Mouse (Mus musculus) intestine, embryonic 14.5 days (tissue): ENCODE measurements around the gene Hist2h2ab. TPM values are rescaled to one million over a fixed set of nuclear protein-coding genes. Genes with fewer than 3 reads are reported as not detected.

ENCODE experiments used
- ATAC-seq: fragments of 200-750 bp; cut with Nextera tagmentation; replicated peaks from 2 replicates; pipeline ENCODE4 v1.8.0; 2017; ENCODE audit warnings: low read depth, moderate number of reproducible peaks, moderate TSS enrichment, moderate library complexity; ENCODE audit not compliant: low FRiP score, low TSS enrichment
- DNase-seq: peaks from one replicate; pipeline ENCODE4 v3.0.0-alpha.2; 2018; ENCODE audit warnings: low spot score
- H3K27ac ChIP-seq: fragments of 300-500 bp; sonication (generic); 2 replicates; pipeline ENCODE4 v1.5.1; 2014; ENCODE audit warnings: low read depth, mild to moderate bottlenecking, control low read depth
- H3K27me3 ChIP-seq: fragments of 300-500 bp; sonication (generic); replicated peaks from 2 replicates; pipeline ENCODE4 v1.6.1; 2014; ENCODE audit warnings: low read length, control low read depth; ENCODE audit not compliant: control insufficient read depth, insufficient read depth
- H3K36me3 ChIP-seq: fragments of 300-500 bp; sonication (generic); 2 replicates; pipeline ENCODE4 v1.6.1; 2014; ENCODE audit warnings: low read length, control low read depth; ENCODE audit not compliant: control insufficient read depth, insufficient read depth
- H3K4me1 ChIP-seq: fragments of 300-500 bp; sonication (generic); replicated peaks from 2 replicates; pipeline ENCODE4 v1.6.1; 2014; ENCODE audit warnings: low read length, control low read depth, mixed read lengths; ENCODE audit not compliant: control insufficient read depth, insufficient read depth
- H3K4me2 ChIP-seq: fragments of 300-500 bp; sonication (generic); 2 replicates; pipeline ENCODE4 v1.6.1; 2014; ENCODE audit warnings: low read length
- H3K4me3 ChIP-seq: fragments of 300-500 bp; sonication (generic); 2 replicates; pipeline ENCODE4 v1.5.1; 2014; ENCODE audit warnings: low read depth, low read length, control low read depth, mixed read lengths
- H3K9ac ChIP-seq: fragments of 300-500 bp; sonication (generic); 2 replicates; pipeline ENCODE4 v1.6.1; 2014; ENCODE audit warnings: mild to moderate bottlenecking, low read length
- H3K9me3 ChIP-seq: fragments of 300-500 bp; sonication (generic); 2 replicates; pipeline ENCODE4 v1.6.1; 2016; ENCODE audit warnings: low read length, control low read depth; ENCODE audit not compliant: control insufficient read depth
- WGBS: fragments of 180-500 bp; shearing (Covaris S2); extraction: QIAGEN DNeasy Blood & Tissue Kit; methylation state at CpG from one replicate; pipeline ENCODE4 v1.1.7; 2014; 5-methylcytosine and 5-hydroxymethylcytosine counted together
- polyA plus RNA-seq: library from polyadenylated mRNA; unstranded; fragments of >200 nt; fragmentation: Nextera tagmentation; extraction: Ambion mirVana; gene quantifications from 2 replicates; pipeline ENCODE4 v1.2.1, GENCODE M21; 2014

The Hist2h2ab gene
- polyA plus RNA-seq, 1 experiment from 2014 or later = 1.3 TPM

DNA sequence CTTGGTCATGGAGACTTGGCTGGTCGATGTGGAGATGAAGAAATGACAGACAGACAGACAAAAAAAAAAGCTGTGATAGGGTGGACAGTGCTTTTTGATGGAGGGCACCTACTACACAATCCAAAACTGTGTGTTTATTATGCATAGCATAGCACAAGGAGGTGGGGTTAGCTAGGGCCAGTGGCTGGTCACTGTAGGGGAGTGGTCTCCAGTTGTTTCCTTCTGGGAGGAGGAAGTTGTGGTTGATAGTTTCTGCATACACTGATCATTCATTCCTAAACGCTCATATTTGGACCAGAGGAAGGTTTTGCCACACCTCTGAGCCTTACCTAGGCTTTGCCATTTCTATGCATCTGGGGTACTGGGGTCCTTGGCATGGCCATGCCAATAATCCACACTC lies 10.7 kb downstream of the Hist2h2ab start:
- DNase-seq = no peak
- Histone ChIP-seq H3K27ac (no peak overlapping the region), H3K9me3 (no peaks in the 10 kb centered on the region), H3K4me2 (no peak overlapping the region), H3K4me3 (no peak overlapping the region), H3K27me3 (no peaks in the 10 kb centered on the region), H3K4me1 (no peaks in the 10 kb centered on the region), H3K36me3 (no peaks in the 10 kb centered on the region), H3K9ac (no peak overlapping the region)
- no peak for ATAC-seq
- 87% methylated on average over 2 of the region's 2 CpGs for WGBS

DNA sequence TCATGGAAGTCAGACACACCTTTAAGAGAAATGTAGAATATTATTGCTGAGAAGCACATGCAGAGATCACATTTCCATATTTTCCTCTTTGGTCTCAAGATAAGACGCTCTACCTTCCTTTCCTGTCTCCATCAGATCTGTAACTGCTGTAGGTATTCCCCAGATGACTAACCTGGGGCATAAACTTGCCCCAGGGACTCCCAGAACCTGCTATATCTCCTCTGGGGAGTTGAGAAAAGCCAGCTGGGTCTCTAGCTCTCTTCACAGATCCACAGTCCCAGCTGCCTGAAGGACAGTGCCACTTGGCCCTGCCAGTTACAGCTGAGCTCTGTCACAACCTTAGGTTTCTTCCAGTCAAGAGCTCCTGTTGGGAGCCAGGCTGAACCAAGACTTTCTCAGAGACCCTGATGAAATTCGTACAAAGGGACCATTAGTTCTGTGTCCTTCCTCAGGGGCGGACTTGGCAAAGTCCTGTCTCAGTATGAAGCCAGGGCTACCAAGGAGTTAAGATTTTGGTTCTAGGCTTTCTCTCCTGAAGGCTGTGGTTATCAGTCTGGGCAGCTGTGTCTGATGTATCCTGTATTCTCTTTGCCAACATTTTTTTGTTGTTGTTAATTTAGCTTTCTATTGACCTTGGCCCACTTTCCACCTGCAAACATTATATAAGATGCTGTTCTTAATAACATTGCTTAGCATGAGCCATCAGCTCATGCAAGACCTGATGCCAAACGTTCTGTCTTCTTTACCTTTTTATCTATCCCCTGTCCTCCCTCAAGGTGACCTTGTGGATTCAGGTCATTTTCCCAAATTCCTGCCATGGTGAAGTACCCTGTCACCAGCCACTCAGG lies 11.5 kb downstream of the Hist2h2ab start:
- Histone ChIP-seq H3K27ac (no peak overlapping the region), H3K4me2 (no peak overlapping the region), H3K9ac (no peak overlapping the region), H3K36me3 (no peaks in the 10 kb centered on the region), H3K9me3 (no peaks in the 10 kb centered on the region), H3K4me3 (no peak overlapping the region), H3K4me1 (no peaks in the 10 kb centered on the region), H3K27me3 (no peaks in the 10 kb centered on the region)
- ATAC-seq (no peak), DNase-seq (no peak)
- 71% methylated on average over 4 of the region's 4 CpGs for WGBS

DNA sequence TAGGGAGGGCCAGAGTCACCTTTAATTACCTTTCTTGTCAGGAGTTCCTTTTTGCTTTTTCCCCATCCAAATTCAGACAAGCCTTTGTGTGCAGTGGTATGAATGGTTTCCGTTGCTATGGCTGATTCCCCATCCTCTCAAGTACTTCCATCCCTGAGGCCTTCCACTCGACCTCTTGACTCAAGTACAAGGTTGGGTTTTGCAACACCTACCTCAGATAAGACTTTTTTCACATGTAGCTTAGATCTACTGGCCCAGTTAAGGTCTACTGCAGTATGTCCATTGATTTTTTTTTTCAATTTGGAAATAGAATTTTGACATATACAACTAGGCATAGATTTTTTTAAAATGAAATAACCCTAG lies 12.1 kb downstream of the Hist2h2ab start:
- Histone ChIP-seq H3K27ac (no peak overlapping the region), H3K4me3 (no peak overlapping the region), H3K9me3 (no peaks in the 10 kb centered on the region), H3K4me2 (no peak overlapping the region), H3K27me3 (no peaks in the 10 kb centered on the region), H3K9ac (no peak overlapping the region), H3K4me1 (no peaks in the 10 kb centered on the region), H3K36me3 (no peaks in the 10 kb centered on the region)
- 60% methylated on average over 2 of the region's 2 CpGs for whole genome bisulfite sequencing
- ATAC-seq (no peak), DNase-seq (no peak)

DNA sequence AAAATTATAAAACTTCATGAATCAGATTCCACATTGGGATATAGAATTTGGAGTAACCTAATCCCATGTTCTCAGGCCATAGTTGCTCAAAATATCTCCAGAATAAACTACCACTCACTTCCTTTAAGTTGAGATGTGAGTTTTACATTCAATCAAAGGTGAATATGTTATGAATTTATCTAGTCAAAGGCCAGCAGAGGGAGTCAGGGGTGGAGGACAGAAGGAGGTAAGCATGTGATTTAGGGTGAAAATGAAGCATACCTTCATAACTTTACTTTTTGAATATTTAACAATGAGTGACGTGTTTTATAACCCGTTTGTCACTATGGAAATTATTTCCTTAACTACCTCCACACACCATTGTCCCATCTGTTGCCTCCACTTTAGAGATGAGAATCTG lies 15.2 kb downstream of the Hist2h2ab start:
- Histone ChIP-seq H3K4me1 (peaks cover 7% of the 10 kb centered on the region; the same call in 1 of the 2 replicates), H3K36me3 (no peaks in the 10 kb centered on the region), H3K4me2 (no peak overlapping the region), H3K4me3 (no peak overlapping the region), H3K9me3 (no peaks in the 10 kb centered on the region), H3K9ac (no peak overlapping the region), H3K27me3 (no peaks in the 10 kb centered on the region), H3K27ac (no peak overlapping the region)
- WGBS = 81% methylated on average over 2 of the region's 2 CpGs
- no peak for DNase-seq
- no peak for ATAC-seq

DNA sequence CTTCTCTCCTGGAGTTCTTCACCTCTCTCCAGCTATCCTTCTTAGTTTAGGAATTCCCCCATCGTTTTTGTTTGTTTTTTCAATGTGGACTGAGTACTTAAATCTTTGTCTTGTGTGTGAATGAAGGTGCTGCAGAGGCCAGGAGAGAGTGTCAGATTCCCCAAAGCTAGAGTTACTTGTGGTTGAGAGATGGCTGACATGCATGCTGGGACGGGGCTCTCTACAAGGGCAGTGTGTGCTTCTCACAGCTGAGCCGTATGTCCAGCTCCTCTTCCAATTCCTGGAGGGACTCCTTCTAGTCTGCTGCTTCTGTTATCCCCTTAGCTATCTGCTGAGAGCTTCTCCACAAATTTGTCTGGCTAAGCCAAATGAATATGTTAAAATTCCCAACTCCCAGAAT lies 16.2 kb downstream of the Hist2h2ab start:
- ATAC-seq (no peak), DNase-seq (no peak)
- Histone ChIP-seq H3K4me3 (no peak overlapping the region), H3K9me3 (no peaks in the 10 kb centered on the region), H3K27me3 (no peaks in the 10 kb centered on the region), H3K36me3 (no peaks in the 10 kb centered on the region), H3K9ac (no peak overlapping the region), H3K4me2 (no peak overlapping the region), H3K4me1 (peaks cover 10% of the 10 kb centered on the region), H3K27ac (no peak overlapping the region)
- WGBS = 49% methylated on average over 3 of the region's 3 CpGs

DNA sequence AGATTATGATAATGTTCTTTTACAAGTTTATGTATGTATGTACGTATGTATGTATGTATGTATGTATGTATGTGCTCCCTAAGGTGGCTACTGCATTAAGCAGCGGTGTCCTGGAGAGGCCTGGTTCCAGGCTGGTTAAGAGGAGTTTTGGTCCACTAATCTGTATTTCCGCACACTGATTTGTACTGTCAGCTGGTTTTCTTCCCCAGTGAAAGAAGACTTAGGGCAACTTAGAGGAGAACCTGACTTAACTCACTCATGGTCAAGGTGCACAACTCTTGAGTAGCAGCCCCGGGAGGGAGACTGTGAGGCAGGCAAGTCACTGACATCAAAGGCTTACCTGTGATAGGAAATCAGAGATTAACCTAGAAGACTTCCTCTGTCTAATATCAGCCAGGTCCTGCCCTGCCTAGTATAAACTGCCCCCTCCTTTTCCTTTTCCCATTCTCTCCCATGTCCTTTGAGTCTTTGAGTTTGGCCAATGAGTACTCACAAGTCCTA lies 17.2 kb downstream of the Hist2h2ab start:
- Histone ChIP-seq H3K9ac (peak overlapping the region; percentile 89), H3K4me3 (peak overlapping the region; percentile 55), H3K4me2 (peak overlapping the region; percentile 58), H3K27me3 (no peaks in the 10 kb centered on the region), H3K36me3 (no peaks in the 10 kb centered on the region), H3K4me1 (peaks cover 11% of the 10 kb centered on the region), H3K27ac (peak overlapping the region; percentile 86; the same call in 1 of the 2 replicates), H3K9me3 (no peaks in the 10 kb centered on the region)
- 73% methylated on average over 4 of the region's 4 CpGs for WGBS
- DNase-seq = peak; percentile 58
- ATAC-seq = no peak

DNA sequence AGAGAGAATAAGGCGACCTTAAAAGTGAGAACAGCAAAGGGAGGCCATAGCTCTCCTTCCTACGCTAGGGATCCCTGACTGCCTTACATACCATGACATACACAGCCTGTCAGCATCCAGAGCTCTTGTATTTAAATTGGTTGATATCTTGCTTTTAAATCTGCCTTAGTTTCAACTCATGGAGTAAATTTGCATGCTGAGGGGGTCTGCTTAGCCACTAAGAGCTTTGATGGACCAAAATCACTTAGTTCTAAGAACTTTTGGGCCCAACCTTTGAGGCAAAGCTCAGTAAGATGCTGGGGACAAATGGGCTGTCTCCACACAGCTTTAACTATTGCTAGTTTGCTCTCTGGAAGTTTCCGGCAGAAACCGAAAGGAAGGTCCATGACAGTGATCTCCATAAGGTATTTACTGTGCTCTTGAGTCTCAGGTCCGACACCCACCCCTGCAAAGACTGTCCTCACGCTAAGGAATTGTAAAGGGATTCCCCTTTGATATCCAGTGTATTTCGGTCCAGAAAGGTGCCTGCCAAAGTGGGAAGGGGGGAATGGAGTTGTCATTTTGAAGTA lies 17.8 kb downstream of the Hist2h2ab start:
- Histone ChIP-seq H3K9me3 (no peaks in the 10 kb centered on the region), H3K4me2 (peak overlapping the region; percentile 58), H3K27ac (peak overlapping the region; percentile 86), H3K27me3 (no peaks in the 10 kb centered on the region), H3K36me3 (no peaks in the 10 kb centered on the region), H3K4me1 (peaks cover 11% of the 10 kb centered on the region), H3K9ac (peak overlapping the region; percentile 89), H3K4me3 (peak overlapping the region; percentile 55)
- DNase-seq (peak; percentile 71), ATAC-seq (no peak)
- 14% methylated on average over 7 of the region's 7 CpGs for WGBS

DNA sequence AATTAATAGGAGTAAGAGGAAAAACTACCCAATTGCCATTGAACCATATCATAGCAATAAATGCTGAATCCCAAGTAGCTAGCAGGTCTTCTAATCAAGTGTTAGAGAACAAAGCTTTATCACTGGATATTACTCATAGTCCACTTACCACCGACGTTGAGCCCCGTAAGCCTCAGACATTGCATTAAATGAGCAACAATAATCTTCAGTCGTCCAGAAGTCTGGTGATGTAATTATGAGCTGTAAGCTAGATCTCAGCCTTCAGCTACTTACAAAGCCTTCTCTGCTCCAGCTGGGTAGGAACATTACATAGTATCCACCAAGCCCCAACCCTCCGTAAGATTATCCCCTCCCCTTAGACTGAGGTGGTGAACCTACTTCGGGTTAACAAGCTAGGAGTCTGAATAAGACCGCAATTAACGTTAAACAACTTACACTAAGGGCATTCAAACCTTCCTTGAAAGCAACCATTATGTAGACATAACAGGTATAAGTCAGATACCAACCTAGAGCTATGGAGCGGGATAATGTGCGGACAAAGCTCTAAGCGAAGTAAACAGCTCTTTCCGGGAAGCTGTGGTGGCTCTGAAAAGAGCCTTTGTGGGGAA lies 18.3 kb downstream of the Hist2h2ab start:
- Histone ChIP-seq H3K4me1 (peaks cover 11% of the 10 kb centered on the region), H3K4me2 (peak overlapping the region; percentile 58), H3K9ac (peak overlapping the region; percentile 89), H3K4me3 (peak overlapping the region; percentile 55), H3K27ac (peak overlapping the region; percentile 86), H3K9me3 (no peaks in the 10 kb centered on the region), H3K27me3 (no peaks in the 10 kb centered on the region), H3K36me3 (no peaks in the 10 kb centered on the region)
- WGBS = under 1% methylated on average over 12 of the region's 12 CpGs
- DNase-seq (no peak), ATAC-seq (no peak)
